Mouse (Mus musculus): ENCODE measurements around the gene Pcdh7. TPM values are rescaled to one million over a fixed set of nuclear protein-coding genes. Genes with fewer than 3 reads are reported as not detected.

The Pcdh7 gene
- polyA plus RNA-seq, 1 experiment from 2014 or later, result 23.9 TPM

DNA sequence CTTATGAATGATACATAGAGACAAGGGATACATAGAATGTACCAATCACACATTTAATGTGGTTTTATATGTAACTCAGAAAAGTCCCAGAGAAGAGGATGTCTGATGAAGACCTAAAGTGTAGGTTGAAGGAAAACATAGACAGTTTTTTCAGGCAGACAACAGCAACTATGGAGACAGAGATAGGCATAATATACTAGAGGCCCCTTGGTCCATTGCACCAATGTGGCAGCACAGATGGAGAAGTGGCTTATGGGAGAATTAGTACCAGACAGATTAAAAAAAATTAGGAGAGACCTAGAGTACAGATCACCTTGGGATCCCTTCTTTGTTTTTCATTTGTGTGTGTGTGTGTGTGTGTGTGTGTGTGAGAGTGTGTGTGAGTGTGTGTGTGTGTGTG lies 41.2 kb downstream of the Pcdh7 start:
- DNase-seq (ENCODE audit: low spot score), result no peak
- peak overlapping the region; percentile 19; the same call in 1 of the 2 replicates for H3K27ac ChIP-seq
- H3K9me3 ChIP-seq, result no peaks in the 10 kb centered on the region
- peaks cover 48% of the 10 kb centered on the region for H3K4me1 ChIP-seq
- H3K27me3 ChIP-seq (ENCODE audit: insufficient read depth, poor library complexity, severe bottlenecking), result no peaks in the 10 kb centered on the region
- H3K4me3 ChIP-seq, result no peak overlapping the region
- peaks cover 3% of the 10 kb centered on the region; the same call in 1 of the 2 replicates for H3K36me3 ChIP-seq

DNA sequence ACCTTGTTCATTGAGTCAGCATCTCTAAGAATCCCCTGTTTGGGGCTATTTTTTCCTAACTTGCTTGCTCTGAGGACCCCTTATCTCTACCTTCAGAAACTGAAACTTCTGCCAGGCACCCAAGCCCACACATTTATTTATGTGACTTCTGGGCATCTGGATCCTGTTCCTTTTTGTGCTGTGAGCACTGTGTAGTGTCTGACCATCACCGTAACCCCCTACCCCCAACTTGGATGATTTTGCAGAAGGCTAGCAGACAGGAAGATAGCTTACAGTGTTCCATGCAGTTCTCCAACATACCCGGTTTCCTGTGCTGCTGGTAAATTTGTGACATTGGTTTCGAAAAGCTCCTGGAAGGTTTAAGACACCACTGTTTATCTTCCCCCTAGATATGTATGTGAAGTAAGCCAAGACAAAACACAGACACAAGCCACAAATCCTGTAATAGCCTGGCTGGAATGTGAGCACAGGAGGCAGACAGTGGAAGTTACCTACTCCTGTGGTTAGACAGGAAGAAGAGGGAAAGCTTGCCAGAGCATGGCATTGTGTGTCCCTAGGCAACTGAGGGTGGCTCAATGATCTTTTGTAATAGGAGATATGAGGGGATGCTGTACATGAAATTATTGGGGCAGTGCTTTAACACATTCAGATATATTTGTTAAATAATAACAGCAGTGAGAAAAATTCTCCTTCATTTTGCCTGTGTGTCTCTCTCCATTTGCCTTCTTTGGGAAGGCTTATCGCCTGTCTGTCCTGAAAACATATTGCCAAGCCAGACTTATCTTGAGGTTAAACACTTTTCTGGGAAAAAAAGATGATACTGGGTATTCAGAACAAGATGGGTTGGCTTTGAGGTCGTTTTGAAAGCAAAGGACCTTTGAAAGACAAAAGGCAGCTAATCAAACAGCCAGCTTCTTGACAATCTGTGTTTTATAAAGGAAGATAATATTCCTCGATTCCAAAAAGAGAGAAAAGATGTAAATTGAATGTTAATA lies 42.6 kb downstream of the Pcdh7 start:
- peak; percentile 72 for DNase-seq (ENCODE audit: low spot score)
- 23% methylated on average over 6 of the region's 6 CpGs for WGBS
- peaks cover 47% of the 10 kb centered on the region for H3K4me1 ChIP-seq
- H3K27me3 ChIP-seq (ENCODE audit: insufficient read depth, poor library complexity, severe bottlenecking), result no peaks in the 10 kb centered on the region
- H3K4me3 ChIP-seq, result no peak overlapping the region
- H3K36me3 ChIP-seq, result no peaks in the 10 kb centered on the region
- H3K9me3 ChIP-seq, result no peaks in the 10 kb centered on the region
- H3K27ac ChIP-seq, result peak overlapping the region; percentile 56; the same call in 1 of the 2 replicates

GRCm38 (mm10) chr5:57765356-57765755 lies 47.6 kb downstream of the Pcdh7 start:
- H3K27me3 ChIP-seq (ENCODE audit: insufficient read depth, poor library complexity, severe bottlenecking), result no peaks in the 10 kb centered on the region
- peaks cover 12% of the 10 kb centered on the region for H3K4me1 ChIP-seq
- 45% methylated on average over 3 of the region's 3 CpGs for WGBS
- no peaks in the 10 kb centered on the region for H3K36me3 ChIP-seq
- no peak overlapping the region for H3K27ac ChIP-seq
- H3K9me3 ChIP-seq, result no peaks in the 10 kb centered on the region
- DNase-seq (ENCODE audit: low spot score), result no peak
- H3K4me3 ChIP-seq, result no peak overlapping the region

DNA sequence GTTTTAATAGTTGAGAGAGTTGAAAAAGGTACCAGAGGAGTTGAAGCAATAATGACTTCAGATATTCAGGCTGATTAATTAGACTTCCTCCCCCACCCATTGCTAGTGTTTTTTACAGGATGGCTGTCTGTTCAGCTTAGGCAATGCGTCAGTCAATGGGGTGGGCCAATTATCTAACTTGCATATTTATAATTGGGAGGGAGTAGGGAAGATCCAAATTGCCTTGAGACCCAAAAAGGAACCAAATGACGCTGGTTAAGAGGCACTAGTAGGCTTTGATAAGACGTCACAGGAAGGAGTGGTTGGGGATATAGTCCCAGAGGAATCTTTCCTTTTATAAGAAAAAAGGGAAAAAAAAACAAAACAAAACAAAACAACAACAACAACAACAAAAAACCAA lies 49.6 kb downstream of the Pcdh7 start:
- Histone ChIP-seq H3K27ac (no peak overlapping the region), H3K4me1 (peaks cover 17% of the 10 kb centered on the region; the same call in 1 of the 2 replicates), H3K4me3 (no peak overlapping the region), H3K27me3 (ENCODE audit: insufficient read depth, poor library complexity, severe bottlenecking) (no peaks in the 10 kb centered on the region), H3K36me3 (no peaks in the 10 kb centered on the region), H3K9me3 (no peaks in the 10 kb centered on the region)
- WGBS, result 56% methylated on average over 3 of the region's 3 CpGs
- DNase-seq (ENCODE audit: low spot score), result no peak

- DNase-seq (ENCODE audit: low spot score), result no peak
- 70% methylated on average over 10 of the region's 10 CpGs for WGBS
- no peaks in the 10 kb centered on the region for H3K36me3 ChIP-seq
- peaks cover 17% of the 10 kb centered on the region; the same call in 1 of the 2 replicates for H3K4me1 ChIP-seq
- H3K4me3 ChIP-seq, result no peak overlapping the region
- no peaks in the 10 kb centered on the region for H3K9me3 ChIP-seq
- H3K27ac ChIP-seq, result no peak overlapping the region
- H3K27me3 ChIP-seq (ENCODE audit: insufficient read depth, poor library complexity, severe bottlenecking), result no peaks in the 10 kb centered on the region
Measured at GRCm38 (mm10) chr5:57768469-57769022, 50.8 kb downstream of the Pcdh7 start.

GRCm38 (mm10) chr5:57769644-57770043 lies 51.9 kb downstream of the Pcdh7 start:
- H3K27ac ChIP-seq, result no peak overlapping the region
- H3K27me3 ChIP-seq (ENCODE audit: insufficient read depth, poor library complexity, severe bottlenecking), result no peaks in the 10 kb centered on the region
- DNase-seq (ENCODE audit: low spot score), result no peak
- H3K9me3 ChIP-seq, result no peaks in the 10 kb centered on the region
- H3K4me1 ChIP-seq, result peaks cover 17% of the 10 kb centered on the region; the same call in 1 of the 2 replicates
- WGBS, result 94% methylated on average over 7 of the region's 7 CpGs
- no peak overlapping the region for H3K4me3 ChIP-seq
- no peaks in the 10 kb centered on the region for H3K36me3 ChIP-seq

- Histone ChIP-seq H3K27me3 (ENCODE audit: insufficient read depth, poor library complexity, severe bottlenecking) (no peaks in the 10 kb centered on the region), H3K9me3 (no peaks in the 10 kb centered on the region), H3K36me3 (no peaks in the 10 kb centered on the region), H3K27ac (no peak overlapping the region), H3K4me3 (no peak overlapping the region), H3K4me1 (peaks cover 15% of the 10 kb centered on the region; the same call in 1 of the 2 replicates)
- DNase-seq (ENCODE audit: low spot score), result no peak
- 55% methylated on average over 3 of the region's 3 CpGs for WGBS
Measured at GRCm38 (mm10) chr5:57770364-57770763, 52.6 kb downstream of the Pcdh7 start.

DNA sequence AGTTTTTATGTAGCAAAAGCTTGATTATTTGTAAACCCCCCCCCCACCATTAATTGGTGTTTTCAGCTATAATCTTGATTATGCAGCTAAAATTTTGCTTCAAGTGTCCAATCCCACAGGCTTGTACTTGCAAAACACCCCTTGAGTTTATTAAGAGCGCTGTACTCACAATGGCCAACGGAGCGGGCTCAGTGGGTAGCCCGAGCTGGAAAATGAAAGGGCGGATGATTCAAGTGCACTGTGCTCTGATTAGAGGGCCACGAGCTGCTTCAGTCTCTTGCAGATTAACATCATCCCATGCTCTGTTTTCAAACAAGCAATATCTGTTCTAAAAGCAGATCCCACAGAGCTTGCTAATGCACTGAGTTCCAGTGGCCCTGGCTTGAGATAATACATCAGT lies 53.4 kb downstream of the Pcdh7 start:
- no peaks in the 10 kb centered on the region for H3K27me3 ChIP-seq (ENCODE audit: insufficient read depth, poor library complexity, severe bottlenecking)
- WGBS, result 67% methylated on average over 6 of the region's 6 CpGs
- H3K9me3 ChIP-seq, result no peaks in the 10 kb centered on the region
- no peak for DNase-seq (ENCODE audit: low spot score)
- H3K27ac ChIP-seq, result no peak overlapping the region
- H3K36me3 ChIP-seq, result no peaks in the 10 kb centered on the region
- H3K4me3 ChIP-seq, result no peak overlapping the region
- peaks cover 15% of the 10 kb centered on the region; the same call in 1 of the 2 replicates for H3K4me1 ChIP-seq

DNA sequence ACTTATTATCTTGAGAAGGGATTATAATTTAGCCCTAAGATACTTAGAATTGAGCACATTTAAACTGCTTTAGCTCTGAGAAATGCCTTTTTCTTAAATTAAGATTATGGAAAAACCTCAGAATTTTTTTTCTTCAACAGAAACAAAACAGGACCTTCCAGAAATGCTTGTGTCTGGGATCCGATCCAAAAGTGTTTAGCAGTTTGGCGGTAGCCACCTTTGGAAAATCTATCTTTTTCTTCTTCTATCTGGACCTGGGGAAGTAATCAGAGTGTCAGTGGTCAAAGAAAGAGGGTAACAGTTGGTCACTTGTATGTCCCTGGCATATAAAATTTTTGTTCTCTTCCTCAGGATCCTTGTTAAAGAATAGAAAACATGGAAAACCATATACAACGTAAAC lies 54.9 kb downstream of the Pcdh7 start:
- WGBS, result 71% methylated on average over 3 of the region's 3 CpGs
- Histone ChIP-seq H3K9me3 (no peaks in the 10 kb centered on the region), H3K4me3 (no peak overlapping the region), H3K27ac (no peak overlapping the region), H3K36me3 (no peaks in the 10 kb centered on the region), H3K27me3 (ENCODE audit: insufficient read depth, poor library complexity, severe bottlenecking) (no peaks in the 10 kb centered on the region), H3K4me1 (peaks cover 15% of the 10 kb centered on the region; the same call in 1 of the 2 replicates)
- DNase-seq (ENCODE audit: low spot score), result no peak

GRCm38 (mm10) chr5:57774496-57774895 lies 56.7 kb downstream of the Pcdh7 start:
- no peaks in the 10 kb centered on the region for H3K27me3 ChIP-seq (ENCODE audit: insufficient read depth, poor library complexity, severe bottlenecking)
- no peak overlapping the region for H3K27ac ChIP-seq
- H3K9me3 ChIP-seq, result no peaks in the 10 kb centered on the region
- WGBS, result 81% methylated on average over 2 of the region's 2 CpGs
- peaks cover 12% of the 10 kb centered on the region; the same call in 1 of the 2 replicates for H3K4me1 ChIP-seq
- H3K36me3 ChIP-seq, result no peaks in the 10 kb centered on the region
- no peak overlapping the region for H3K4me3 ChIP-seq
- no peak for DNase-seq (ENCODE audit: low spot score)

GRCm38 (mm10) chr5:57778093-57778492 lies 60.3 kb downstream of the Pcdh7 start:
- Histone ChIP-seq H3K9me3 (no peaks in the 10 kb centered on the region), H3K27me3 (ENCODE audit: insufficient read depth, poor library complexity, severe bottlenecking) (no peaks in the 10 kb centered on the region), H3K4me3 (no peak overlapping the region), H3K4me1 (no peaks in the 10 kb centered on the region; the same call in 1 of the 2 replicates), H3K36me3 (no peaks in the 10 kb centered on the region), H3K27ac (peak overlapping the region; percentile 42; the same call in 1 of the 2 replicates)
- DNase-seq (ENCODE audit: low spot score), result peak; percentile 74
- WGBS, result 19% methylated on average over 3 of the region's 3 CpGs

GRCm38 (mm10) chr5:57779951-57780350 lies 62.2 kb downstream of the Pcdh7 start:
- Histone ChIP-seq H3K4me1 (no peaks in the 10 kb centered on the region; the same call in 1 of the 2 replicates), H3K9me3 (no peaks in the 10 kb centered on the region), H3K4me3 (no peak overlapping the region), H3K36me3 (no peaks in the 10 kb centered on the region), H3K27ac (no peak overlapping the region), H3K27me3 (ENCODE audit: insufficient read depth, poor library complexity, severe bottlenecking) (no peaks in the 10 kb centered on the region)
- no peak for DNase-seq (ENCODE audit: low spot score)

DNA sequence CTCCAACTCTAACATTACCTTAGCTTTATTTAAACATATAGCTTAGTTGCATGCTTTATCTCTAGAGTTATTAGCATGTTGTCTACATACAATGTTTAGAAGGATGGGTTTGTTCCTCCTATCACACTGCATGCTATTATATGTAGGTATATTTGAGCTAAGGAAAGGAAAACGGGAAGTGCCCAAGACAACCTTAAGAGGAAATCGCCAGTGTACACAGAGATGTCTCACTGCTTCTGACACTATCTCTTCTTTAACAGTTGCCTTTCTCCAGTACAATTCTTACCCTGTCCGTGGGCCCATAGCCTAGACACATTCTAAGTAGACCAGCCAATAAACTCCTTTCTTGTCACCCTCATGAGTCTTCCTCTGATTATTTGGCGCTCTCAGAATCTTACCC lies 62.8 kb downstream of the Pcdh7 start:
- WGBS, result 67% methylated on average over 4 of the region's 4 CpGs
- Histone ChIP-seq H3K9me3 (no peaks in the 10 kb centered on the region), H3K4me1 (no peaks in the 10 kb centered on the region; the same call in 1 of the 2 replicates), H3K36me3 (no peaks in the 10 kb centered on the region), H3K27ac (0 out of 2 replicates have a peak overlapping the region, but pooled peaks have one; percentile 29), H3K27me3 (ENCODE audit: insufficient read depth, poor library complexity, severe bottlenecking) (no peaks in the 10 kb centered on the region), H3K4me3 (no peak overlapping the region)
- no peak for DNase-seq (ENCODE audit: low spot score)
